Mouse (Mus musculus) left cerebral cortex, adult 18-20 months (tissue): ENCODE data around the gene Rpl41. TPM values are rescaled to one million over a fixed set of nuclear protein-coding genes. Genes with fewer than 3 reads are reported as not detected.

Experiments used
- DNase-seq, 2 experiments: peaks; one replicate each; pipeline ENCODE4 v3.0.0; 2021 to 2022; ENCODE audit warnings: low spot score in 2 of 2, mixed read lengths in 1 of 2
- microRNA-seq, 2 experiments: library from miRNA; unstranded; fragments of <30 nt; microRNA quantifications; one replicate each; pipeline ENCODE4 v1.2.0; 2021
- total RNA-seq, 2 experiments: library from RNA; stranded (reverse); gene quantifications; 2 replicates each; pipeline ENCODE4 v1.2.3; 2021

Gene Rpl41
- total RNA-seq, 2 experiments from 2014 or later, result 1,493 to 1,582 TPM

DNA sequence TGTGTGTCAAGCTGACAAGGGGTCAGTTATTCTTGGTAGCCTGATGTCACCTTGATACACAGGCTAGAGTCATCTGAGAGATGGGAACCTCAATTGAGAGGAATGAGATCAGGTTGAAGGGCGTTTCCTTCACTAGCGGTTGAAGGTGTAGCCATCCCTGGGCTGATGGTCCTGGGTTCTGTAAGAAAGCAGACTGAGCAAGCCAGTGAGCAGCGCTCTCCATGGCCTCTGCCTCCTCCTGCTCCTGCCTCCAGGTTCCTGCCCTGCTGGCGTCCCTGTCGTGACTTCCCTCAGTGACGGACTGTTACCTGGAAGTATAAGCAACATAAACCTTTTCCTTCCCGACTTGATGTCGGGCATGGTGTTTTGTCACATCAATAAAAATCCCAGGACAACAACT is 45.6 kb downstream of the Rpl41 start:
- no peak for DNase-seq

DNA sequence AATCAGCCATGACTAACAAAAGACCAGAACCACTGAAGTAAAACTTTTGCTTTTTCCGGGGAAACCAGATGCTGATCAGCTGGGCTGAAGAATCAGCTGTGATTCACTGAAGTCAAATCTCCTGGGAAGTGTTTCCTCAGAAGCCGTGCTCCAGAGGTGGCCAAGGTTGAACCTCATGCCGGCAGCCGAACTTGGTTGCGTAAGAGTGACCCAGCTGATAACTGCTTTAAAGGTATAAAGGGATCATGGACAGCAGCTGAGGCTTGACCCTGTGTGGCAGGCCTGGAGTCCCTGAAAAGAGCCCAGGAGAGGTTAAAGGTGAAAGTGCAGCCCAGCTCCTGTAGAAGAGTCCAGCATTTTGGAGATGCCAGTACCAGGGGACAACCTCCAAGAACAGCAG is 46.8 kb downstream of the Rpl41 start:
- DNase-seq, result no peak

DNA sequence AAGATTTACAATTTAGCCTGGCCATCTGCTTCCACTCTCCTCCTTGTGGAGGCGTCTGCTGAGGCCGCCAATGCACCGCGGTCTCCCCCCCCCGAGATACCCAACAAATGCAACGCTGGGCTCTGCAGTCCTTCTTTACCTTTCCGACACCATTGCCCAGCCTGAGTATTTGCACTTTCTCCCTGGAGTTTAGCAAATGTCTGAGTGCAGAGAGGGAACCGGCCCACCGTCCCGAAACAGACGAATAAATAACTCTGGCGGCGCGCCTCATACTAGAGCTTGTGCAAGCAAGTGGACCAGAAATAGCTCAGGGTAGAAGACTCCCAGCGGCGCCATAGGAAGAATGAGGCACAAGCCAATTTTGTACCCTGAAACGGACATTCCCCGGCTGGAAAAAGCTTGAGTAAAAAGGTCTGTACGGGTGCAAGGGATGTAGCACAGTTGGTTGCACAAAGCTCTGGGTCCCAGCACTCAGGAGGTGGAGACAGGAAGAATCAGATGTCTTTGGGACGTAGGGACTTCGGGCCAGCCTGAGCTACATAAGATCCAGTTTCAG is 49.9 kb downstream of the Rpl41 start:
- DNase-seq, result peak; percentile 46 to 63

DNA sequence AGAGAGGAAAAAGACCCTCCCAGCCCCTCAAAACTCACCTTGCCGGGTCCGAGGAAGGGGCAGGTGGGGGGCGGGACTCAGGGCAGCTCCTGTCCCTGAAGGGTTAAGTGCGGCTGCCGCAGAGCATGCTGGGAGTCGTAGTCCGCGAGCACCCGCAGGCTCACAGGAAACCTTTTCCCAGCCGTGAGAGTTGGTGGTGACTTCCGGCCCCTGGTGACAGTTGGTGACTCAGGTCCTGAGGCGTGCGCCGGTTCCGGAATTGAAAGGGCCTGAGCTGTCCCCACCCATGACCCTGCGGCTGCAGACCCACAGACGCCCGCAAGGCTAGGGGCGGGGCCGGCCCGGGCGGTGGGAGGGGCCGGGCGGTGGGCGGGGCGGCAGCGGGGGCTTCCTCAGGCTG is 50.5 kb downstream of the Rpl41 start, which contains the start of gene Myl6b:
Gene Myl6b (minus strand): TSS at position 96 of the 400 bp plus-strand sequence.
- DNase-seq, result peak; percentile 96 to 97

Small RNA genes within 50 kb of the gene (microRNA-seq; reads per million reads assigned to microRNA genes)
- gene Gm47275, result 0 reads per million in 2 experiments
- gene Mir6916, result 0 reads per million in 2 experiments
- gene Mir6917, result 0 reads per million in 2 experiments

Other genes with a start within 250 kb of the Rpl41 start
- 10 to 100 TPM; 12.7 to 15.2 TPM for gene Pan2, start 246.0 kb downstream of the Rpl41 start, total RNA-seq
- 10 to 100 TPM; 65.8 to 68.7 TPM for gene Cnpy2, start 226.8 kb downstream of the Rpl41 start, total RNA-seq
- 100 to 1,000 TPM; 222 to 232 TPM for gene Cs, start 211.6 kb downstream of the Rpl41 start, total RNA-seq
- 10 to 100 TPM; 58.5 to 60.4 TPM for gene Coq10a, start 180.3 kb downstream of the Rpl41 start, total RNA-seq
- 10 to 100 TPM; 51.0 to 52.2 TPM for gene Ankrd52, start 172.2 kb downstream of the Rpl41 start, total RNA-seq
- not detected for gene Slc39a5, start 148.1 kb downstream of the Rpl41 start, total RNA-seq
- gene Nabp2, start 137.8 kb downstream of the Rpl41 start, total RNA-seq, result 10 to 100 TPM; 81.2 to 85.5 TPM
- 10 to 100 TPM; 78.9 to 81.5 TPM for gene Rnf41, start 137.6 kb downstream of the Rpl41 start, total RNA-seq
- gene Smarcc2, start 90.1 kb downstream of the Rpl41 start, total RNA-seq, result 100 to 1,000 TPM; 265 to 267 TPM
- gene Myl6, start 55.2 kb downstream of the Rpl41 start, total RNA-seq, result 100 to 1,000 TPM; 576 to 616 TPM
- 10 to 100 TPM; 31.5 to 34.9 TPM for gene Myl6b, start 50.6 kb downstream of the Rpl41 start, total RNA-seq
- gene Esyt1, start 23.4 kb downstream of the Rpl41 start, total RNA-seq, result 10 to 100 TPM; 13.1 to 13.2 TPM
- 10 to 100 TPM; 15.9 to 20.7 TPM for gene Zc3h10, start 1.5 kb downstream of the Rpl41 start, total RNA-seq
- gene Pa2g4, start 16.7 kb upstream of the Rpl41 start, total RNA-seq, result 10 to 100 TPM; 58.3 TPM
- 1 to 10 TPM; 5.1 to 5.2 TPM for gene Erbb3, start 40.3 kb upstream of the Rpl41 start, total RNA-seq
- gene Rps26, start 77.4 kb upstream of the Rpl41 start, total RNA-seq, result 100 to 1,000 TPM; 232 to 257 TPM
- 10 to 100 TPM; 12.8 to 17.6 TPM for gene Ikzf4, start 96.7 kb upstream of the Rpl41 start, total RNA-seq
- gene Suox, start 124.8 kb upstream of the Rpl41 start, total RNA-seq, result 10 to 100 TPM; 12.2 to 12.4 TPM
- gene Rab5b, start 147.0 kb upstream of the Rpl41 start, total RNA-seq, result 100 to 1,000 TPM; 131 to 136 TPM
- gene Pmel, start 154.9 kb upstream of the Rpl41 start, total RNA-seq, result under 1 TPM; 0.54 to 0.88 TPM
- 1 to 10 TPM; 1.4 to 2.6 TPM for gene Cdk2, start 155.7 kb upstream of the Rpl41 start, total RNA-seq
- gene Dgka, start 195.6 kb upstream of the Rpl41 start, total RNA-seq, result 1 to 10 TPM; 8.2 to 8.5 TPM
- 10 to 100 TPM; 25.0 to 25.7 TPM for gene Pym1, start 198.6 kb upstream of the Rpl41 start, total RNA-seq
- gene Mmp19, start 241.6 kb upstream of the Rpl41 start, total RNA-seq, result under 1 TPM; 0.63 to 0.66 TPM